9 mouse cellular contexts compared by ENCODE assay signal in genomic region chr7:83584639-83585471, GRCm38 (mm10). TPM values are rescaled to one million over a fixed set of nuclear protein-coding genes. Genes with fewer than 3 reads are reported as not detected.
A peak's percentile ranks its signal among the peaks of the same experiment; 100 is the strongest.
DNase-seq lines count a peak whose midpoint lies in the region; ATAC-seq lines count a peak whose summit lies in the region.
"Had no signal": no experiment of that assay in that cellular context is flagged by ENCODE, and none has a peak within 500 bp of the region (broad histone marks: within the 10 kb centered on the region; RNA-seq: fewer than 3 reads in every experiment).

TSS of gene Tmc3 (plus strand) at chr7:83584927.

- WGBS in liver, embryonic 12.5 days (ENCODE audit: insufficient replicate concordance): 22% methylated on average over 11 of the region's 11 CpGs

- peak; percentile 80 for ATAC-seq in common myeloid progenitor, adult 5-6 weeks (replicated peaks; ENCODE audit: low read depth, poor library complexity, severe bottlenecking)
- ATAC-seq in liver, embryonic 12.5 days: peak; percentile 88

- no peak within 1 kb of the TSS for H3K4me3 ChIP-seq in liver, embryonic 12.5 days
- H3K4me3 ChIP-seq: megakaryocyte, embryonic 14.5 days had no signal

- H3K4me2 ChIP-seq in liver, embryonic 12.5 days: peak within 1 kb of the TSS; percentile 25

- peak within 1 kb of the TSS; percentile 5; the same call in 1 of the 2 replicates for H3K27ac ChIP-seq in liver, embryonic 12.5 days

- no peaks in the 10 kb centered on the region for H3K9me3 ChIP-seq in liver, embryonic 12.5 days (replicated peaks)

- no peak within 1 kb of the TSS for H3K9ac ChIP-seq in liver, embryonic 12.5 days

- H3K27me3 ChIP-seq in liver, embryonic 12.5 days (replicated peaks): no peaks in the 10 kb centered on the region
- H3K27me3 ChIP-seq: megakaryocyte, embryonic 14.5 days had no signal

- H3K36me3 ChIP-seq in liver, embryonic 12.5 days: no peaks in the 10 kb centered on the region

- H3K4me1 ChIP-seq in liver, embryonic 12.5 days: peaks cover 19% of the 10 kb centered on the region
- H3K4me1 ChIP-seq: megakaryocyte, embryonic 14.5 days had no signal

- peak; percentile 29 to 67 for DNase-seq in spleen, postnatal 10 days (ENCODE audit: low spot score in 2 of 2)
- no peak for DNase-seq in spleen, adult 12 weeks (ENCODE audit: low spot score)
- DNase-seq in heart, adult 9 months (ENCODE audit: low spot score in 2 of 2): peak; percentile 72 to 80
- peak; percentile 29 to 39 for DNase-seq in kidney, postnatal 36 days
- DNase-seq in right cerebral cortex, postnatal 25 days: peak; percentile 62
- no peak for DNase-seq in T-cell, adult 2 months (ENCODE audit: low spot score)

RNA-seq across cellular contexts. Expression of gene Tmc3, which starts in this region (rescaled TPM):
- total RNA-seq in common myeloid progenitor, adult 5-6 weeks (2017): 0.69 TPM in 1 of 2 replicates, not detected in the other
- polyA plus RNA-seq in liver, embryonic 12.5 days (2016; fragmentation: Nextera tagmentation; extraction: Ambion mirVana): 0.23 and 0.46 TPM in 2 replicates

Comparison
In these comparisons a context has a peak if more than half of its experiments do, and no peak if none do; other contexts are left out.
1. DNase-seq: peak in spleen, postnatal 10 days (2 of 2), heart, adult 9 months (2 of 2), kidney, postnatal 36 days (2 of 2) and right cerebral cortex, postnatal 25 days (single experiment); none in spleen, adult 12 weeks (single experiment) and T-cell, adult 2 months (single experiment).
2. Peak in ATAC-seq in common myeloid progenitor, adult 5-6 weeks; RNA of the gene not detected or under 1 TPM.
3. Peak in ATAC-seq, H3K27ac ChIP-seq and H3K4me2 ChIP-seq in liver, embryonic 12.5 days; RNA of the gene not detected or under 1 TPM.